Mouse (Mus musculus): ENCODE results near the gene Pzp.

GRCm38 (mm10) chr6:128554049-128554448, 27.5 kb upstream of the Pzp start:
- TF ChIP-seq CTCF (IDR thresholded peaks at IDR 0.05; ENCODE audit: low read depth, low read length) (no peak), POLR2A (IDR thresholded peaks at IDR 0.05; ENCODE audit: extremely low read depth, insufficient read depth, low read length) (no peak)

Data from liver, adult 2 months (tissue).